Mouse (Mus musculus) brown adipose tissue, adult 24 weeks (tissue): ENCODE data around the gene Sash1. TPM values are rescaled to one million over a fixed set of nuclear protein-coding genes. Genes with fewer than 3 reads are reported as not detected.
A peak's percentile ranks its signal among the peaks of the same experiment; 100 is the strongest.

Source experiments
- H3K27ac ChIP-seq: fragments of 200-500 bp; replicated peaks from 2 replicates; pipeline ENCODE4 v1.5.1; 2012; ENCODE audit warnings: low read depth, mild to moderate bottlenecking, low read length
- H3K4me1 ChIP-seq: fragments of 200-500 bp; 2 replicates; pipeline ENCODE4 v1.6.1; 2012; ENCODE audit warnings: low read length, mixed read lengths; ENCODE audit not compliant: control insufficient read depth, insufficient read depth, insufficient read length
- H3K4me3 ChIP-seq: fragments of 200-500 bp; 2 replicates; pipeline ENCODE4 v1.5.1; 2012; ENCODE audit warnings: low read depth, mild to moderate bottlenecking, low read length, moderate library complexity; ENCODE audit not compliant: insufficient read depth
- polyA plus RNA-seq: library from polyadenylated mRNA; stranded (reverse); fragments of >200 nt; gene quantifications from 2 replicates; pipeline ENCODE4 v1.2.4, GENCODE M21; 2012; ENCODE audit not compliant: missing spikeins, insufficient read depth, insufficient read length

Sash1 gene
- polyA plus RNA-seq, 1 experiment: 18.2 TPM

- Histone ChIP-seq H3K4me3 (no peak overlapping the region), H3K27ac (peak overlapping the region; percentile 58; the same call in 1 of the 2 replicates), H3K4me1 (peaks cover 22% of the 10 kb centered on the region)
These were observed 4.1 kb downstream of the Sash1 start for GRCm38 (mm10) chr10:8881736-8882135.

DNA sequence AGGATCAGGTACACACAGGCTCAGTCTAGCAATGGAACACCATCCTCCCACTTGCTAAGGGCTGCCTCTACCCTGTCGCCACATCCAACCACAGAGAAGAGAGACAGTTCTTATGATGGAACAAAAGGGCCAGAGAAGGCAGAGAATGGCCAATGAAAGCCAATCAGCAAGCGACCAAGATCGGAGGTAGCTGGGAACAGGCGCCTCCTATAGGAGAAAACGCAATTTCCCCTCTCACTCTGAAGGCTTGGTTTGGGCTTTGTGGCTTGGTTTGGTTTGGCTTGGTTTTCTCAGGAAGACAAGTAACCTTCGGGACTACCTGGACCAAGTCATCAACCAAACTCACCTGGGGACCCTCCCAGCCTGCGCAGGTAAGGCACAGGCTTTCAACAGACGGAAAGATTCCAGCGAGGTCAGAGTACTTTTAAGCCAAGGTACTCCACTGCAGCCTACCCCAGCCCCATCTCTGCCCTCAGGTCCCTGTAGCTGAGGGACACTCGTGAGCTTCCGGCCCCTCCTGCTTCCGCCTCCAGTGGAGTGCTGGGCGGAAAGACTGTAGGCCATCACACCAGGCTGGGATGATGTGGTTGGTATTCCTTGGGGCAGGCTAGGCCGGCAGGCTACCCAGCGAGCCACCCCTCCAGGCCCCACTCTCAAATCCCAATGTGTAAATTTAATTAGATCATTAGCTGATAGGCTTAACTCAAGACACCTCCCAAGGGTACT lies 4.8 kb downstream of the Sash1 start:
- H3K27ac ChIP-seq: peak overlapping the region; percentile 58
- H3K4me3 ChIP-seq: no peak overlapping the region
- peaks cover 22% of the 10 kb centered on the region for H3K4me1 ChIP-seq

DNA sequence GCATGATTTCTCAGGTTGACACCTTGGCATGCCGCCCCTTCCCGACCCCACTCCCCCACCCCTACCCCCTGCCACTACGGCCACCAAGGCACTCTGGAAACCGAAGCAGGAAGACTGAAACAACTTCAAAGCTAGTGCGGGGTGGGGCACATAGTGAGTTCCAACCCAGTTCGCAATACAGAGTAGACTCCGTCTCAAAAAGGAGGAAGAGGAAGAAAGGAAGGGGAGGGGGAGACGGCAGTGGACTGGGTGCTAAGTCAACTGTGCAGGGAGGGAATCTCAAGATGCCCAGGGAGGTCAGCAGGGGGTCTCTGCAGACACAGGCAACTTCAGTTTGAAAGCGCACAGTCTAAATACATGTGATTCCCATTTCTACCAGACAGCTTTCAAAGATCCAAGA lies 7.0 kb downstream of the Sash1 start:
- Histone ChIP-seq H3K4me3 (no peak overlapping the region), H3K4me1 (peaks cover 33% of the 10 kb centered on the region), H3K27ac (no peak overlapping the region)

DNA sequence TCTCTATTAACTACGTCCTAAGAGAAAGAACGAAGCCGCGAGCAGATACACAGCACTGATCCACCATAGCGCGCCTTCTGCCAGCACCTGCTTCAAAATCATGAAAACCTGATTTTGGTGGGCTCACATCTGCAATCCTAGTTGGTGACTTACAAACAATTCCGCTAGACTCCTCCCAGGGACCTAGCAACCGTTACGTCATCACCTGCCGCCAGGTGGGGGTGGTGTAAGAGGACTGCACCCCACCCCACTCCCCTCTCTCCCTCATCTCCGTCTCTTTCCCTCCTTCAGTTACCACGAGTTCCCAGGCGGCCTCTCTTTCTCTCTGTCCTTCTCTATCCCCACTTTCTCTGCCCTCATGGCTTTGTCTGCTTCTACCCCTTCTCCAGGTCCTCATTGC lies 7.5 kb downstream of the Sash1 start:
- Histone ChIP-seq H3K27ac (no peak overlapping the region), H3K4me1 (peaks cover 35% of the 10 kb centered on the region), H3K4me3 (no peak overlapping the region)

- H3K4me3 ChIP-seq: no peak overlapping the region
- peaks cover 36% of the 10 kb centered on the region for H3K4me1 ChIP-seq
- peak overlapping the region; percentile 70 for H3K27ac ChIP-seq
These were observed 12.1 kb downstream of the Sash1 start for GRCm38 (mm10) chr10:8873631-8874370.

DNA sequence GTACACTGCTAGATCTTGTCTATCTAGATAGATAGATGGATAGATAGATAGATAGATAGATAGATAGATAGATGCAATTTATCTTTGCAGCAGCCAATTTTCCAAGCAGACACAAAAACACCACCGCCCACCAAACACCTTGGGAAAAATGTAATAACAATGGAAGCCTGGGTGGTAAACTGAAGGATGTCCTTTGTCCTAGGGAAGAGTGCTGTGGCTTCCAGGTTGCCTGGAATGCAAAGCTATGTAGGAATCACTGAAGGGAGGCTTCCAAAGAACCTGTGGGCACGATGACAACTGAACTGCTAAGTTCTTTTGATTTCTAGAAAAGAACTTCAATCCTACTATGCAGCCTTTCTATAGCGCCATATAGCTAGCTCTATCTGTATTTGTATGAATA lies 13.1 kb downstream of the Sash1 start:
- Histone ChIP-seq H3K4me3 (no peak overlapping the region), H3K27ac (no peak overlapping the region), H3K4me1 (peaks cover 38% of the 10 kb centered on the region)

GRCm38 (mm10) chr10:8871935-8872334 lies 13.9 kb downstream of the Sash1 start:
- H3K27ac ChIP-seq: peak overlapping the region; percentile 53; the same call in 1 of the 2 replicates

GRCm38 (mm10) chr10:8870368-8870767 lies 15.5 kb downstream of the Sash1 start:
- H3K4me3 ChIP-seq: no peak overlapping the region
- peaks cover 49% of the 10 kb centered on the region for H3K4me1 ChIP-seq
- H3K27ac ChIP-seq: peak overlapping the region; percentile 69

More at GRCm38 (mm10) chr10:8871935-8872334, 13.9 kb downstream of the Sash1 start:
- H3K4me3 ChIP-seq: no peak overlapping the region
- peaks cover 44% of the 10 kb centered on the region for H3K4me1 ChIP-seq

- peaks cover 37% of the 10 kb centered on the region for H3K4me1 ChIP-seq
- H3K27ac ChIP-seq: peak overlapping the region; percentile 93
- no peak overlapping the region for H3K4me3 ChIP-seq
These were observed 19.7 kb downstream of the Sash1 start for GRCm38 (mm10) chr10:8866062-8866642.

DNA sequence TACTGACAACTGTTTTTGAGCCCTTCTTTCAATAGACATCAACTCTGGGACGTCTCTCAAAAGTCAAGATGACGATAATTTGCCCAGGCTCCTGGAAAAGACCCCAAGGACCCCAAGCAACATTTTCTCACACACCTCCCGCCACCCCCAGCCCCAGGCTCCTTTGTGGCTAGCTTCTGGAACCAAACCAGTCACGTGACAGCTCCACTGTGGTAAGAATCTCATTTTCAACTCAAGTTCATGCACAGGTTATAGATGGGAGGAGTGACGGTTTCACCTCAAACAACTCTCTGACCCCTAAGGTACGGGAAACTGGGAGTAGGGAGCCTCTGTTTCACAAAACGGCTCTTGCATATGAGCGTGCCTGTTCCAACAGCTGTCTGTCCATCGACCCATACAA lies 25.2 kb downstream of the Sash1 start:
- Histone ChIP-seq H3K4me1 (peaks cover 19% of the 10 kb centered on the region), H3K27ac (no peak overlapping the region), H3K4me3 (no peak overlapping the region)

GRCm38 (mm10) chr10:8858718-8859117 lies 27.2 kb downstream of the Sash1 start:
- Histone ChIP-seq H3K4me1 (peaks cover 11% of the 10 kb centered on the region), H3K27ac (no peak overlapping the region), H3K4me3 (no peak overlapping the region)

DNA sequence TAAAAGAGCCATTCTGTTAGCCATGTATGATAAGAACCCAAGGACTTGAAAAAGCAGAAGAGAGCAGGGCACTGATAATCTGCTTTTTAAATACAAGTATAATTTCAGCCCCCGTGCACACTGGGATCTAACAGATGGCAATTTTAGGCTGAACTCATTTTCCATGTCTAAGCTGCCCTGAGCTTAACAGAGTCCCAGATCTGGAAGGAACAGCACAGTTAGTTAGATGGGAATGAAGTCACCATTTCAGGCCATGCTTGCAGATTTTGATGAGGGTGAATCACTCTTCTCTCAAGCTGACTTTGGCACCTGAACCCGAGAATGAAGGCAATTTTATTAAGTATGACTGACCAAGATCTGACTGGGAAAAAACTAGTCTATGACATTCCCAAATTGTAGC lies 28.9 kb downstream of the Sash1 start:
- no peak overlapping the region for H3K4me3 ChIP-seq
- peaks cover 11% of the 10 kb centered on the region for H3K4me1 ChIP-seq
- H3K27ac ChIP-seq: no peak overlapping the region

DNA sequence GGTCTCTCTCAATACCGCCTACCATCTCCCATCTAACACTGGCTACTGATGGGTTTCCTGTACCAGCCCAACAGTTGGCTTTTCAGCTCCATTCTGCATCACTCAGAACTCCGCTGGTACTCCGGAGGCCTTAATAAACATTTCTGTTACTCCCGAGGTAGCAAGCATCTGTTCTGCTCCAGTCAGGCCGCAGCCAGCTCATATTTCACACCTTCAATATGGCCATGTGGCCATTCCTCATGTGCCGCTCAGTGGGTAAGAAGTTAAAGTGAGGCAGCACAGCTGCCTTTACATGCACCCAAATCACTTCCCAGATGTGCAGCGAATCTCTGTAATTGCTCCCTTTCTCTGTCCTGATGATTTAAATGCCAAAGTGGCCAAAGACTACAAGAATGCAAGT lies 32.5 kb downstream of the Sash1 start:
- no peak overlapping the region for H3K4me3 ChIP-seq
- H3K4me1 ChIP-seq: no peaks in the 10 kb centered on the region; the same call in 1 of the 2 replicates
- no peak overlapping the region for H3K27ac ChIP-seq

DNA sequence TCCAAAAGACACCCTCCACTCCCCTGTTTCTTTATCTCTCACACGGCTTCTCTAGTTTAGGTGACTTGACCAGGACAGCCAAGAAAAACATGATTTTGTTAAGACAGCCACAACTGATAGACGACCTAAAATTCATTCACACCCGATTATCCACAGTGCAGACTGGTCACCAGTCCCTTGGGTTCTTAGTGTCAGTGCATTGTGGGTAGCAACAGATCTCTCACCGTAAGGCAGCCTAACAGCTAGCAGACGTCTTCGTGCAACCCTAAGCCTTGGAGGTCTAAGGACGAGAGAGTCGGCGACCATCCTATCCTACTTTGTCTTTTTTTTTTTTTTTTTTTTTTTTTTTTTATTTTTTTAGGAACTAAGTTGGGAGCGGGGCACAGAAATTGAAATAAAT lies 34.2 kb downstream of the Sash1 start:
- H3K4me1 ChIP-seq: no peaks in the 10 kb centered on the region; the same call in 1 of the 2 replicates
- no peak overlapping the region for H3K4me3 ChIP-seq
- H3K27ac ChIP-seq: no peak overlapping the region

GRCm38 (mm10) chr10:8847974-8848373 lies 37.9 kb downstream of the Sash1 start:
- H3K27ac ChIP-seq: no peak overlapping the region
- H3K4me1 ChIP-seq: peaks cover 12% of the 10 kb centered on the region
- no peak overlapping the region for H3K4me3 ChIP-seq
